Mouse (Mus musculus) cerebellum, adult 2 months (tissue): ENCODE measurements around the gene Tns1. TPM values are rescaled to one million over a fixed set of nuclear protein-coding genes. Genes with fewer than 3 reads are reported as not detected.

Source experiments
- DNase-seq, 2 experiments: peaks; one replicate each; pipeline ENCODE4 v3.0.0; 2021
- H3K27ac ChIP-seq: fragments of 200-500 bp; 2 replicates; pipeline ENCODE4 v1.5.1; 2012; ENCODE audit warnings: low read length, control low read depth, inconsistent platforms; ENCODE audit not compliant: insufficient read depth
- H3K27me3 ChIP-seq: fragments of 200-500 bp; 2 replicates; pipeline ENCODE4 v1.6.1; 2012; ENCODE audit warnings: inconsistent platforms, mild to moderate bottlenecking, low read length, moderate library complexity; ENCODE audit not compliant: control insufficient read depth, insufficient read depth
- H3K4me1 ChIP-seq: fragments of 200-500 bp; 2 replicates; pipeline ENCODE4 v1.6.1; 2011; ENCODE audit warnings: low read length; ENCODE audit not compliant: control insufficient read depth, insufficient read depth
- H3K4me3 ChIP-seq: fragments of 200-500 bp; replicated peaks from 2 replicates; pipeline ENCODE3; 2011; ENCODE audit warnings: mild to moderate bottlenecking, low read depth, low read length, control low read depth; ENCODE audit not compliant: insufficient read depth
- CTCF ChIP-seq: fragments of 200-500 bp; IDR thresholded peaks from 2 replicates; pipeline ENCODE4 v1.5.1; 2011; ENCODE audit warnings: low read depth, mild to moderate bottlenecking, control low read depth, low read length, moderate library complexity, borderline replicate concordance; ENCODE audit not compliant: insufficient read depth
- POLR2A ChIP-seq: fragments of 200-500 bp; IDR thresholded peaks from 2 replicates; pipeline ENCODE4 v1.6.1; 2011; ENCODE audit warnings: low read length, control low read depth, borderline replicate concordance; ENCODE audit not compliant: insufficient read depth
- WGBS: fragments of 180-500 bp; shearing (Covaris S2); methylation state at CpG from one replicate; pipeline ENCODE4 v1.1.7; 2018; 5-methylcytosine and 5-hydroxymethylcytosine counted together
- polyA plus RNA-seq: library from polyadenylated mRNA; depleted of rRNA; stranded (reverse); fragments of >200 nt; gene quantifications from 2 replicates; pipeline ENCODE4 v1.2.3, GENCODE M21; 2012

Tns1 gene
- polyA plus RNA-seq, 1 experiment, result 25.1 TPM

- H3K4me1 ChIP-seq, result no peaks in the 10 kb centered on the region
- WGBS, result 79% methylated on average over 13 of the region's 13 CpGs
- no peak for TF ChIP-seq CTCF
- no peak overlapping the region for H3K27ac ChIP-seq
- no peak for DNase-seq
- H3K4me3 ChIP-seq, result no peak overlapping the region
- H3K27me3 ChIP-seq, result no peaks in the 10 kb centered on the region; the same call in 1 of the 2 replicates
Measured at GRCm38 (mm10) chr1:73995063-73995810, 129.0 kb downstream of the Tns1 start.

GRCm38 (mm10) chr1:73993901-73994426 is 130.3 kb downstream of the Tns1 start:
- WGBS, result 54% methylated on average over 7 of the region's 7 CpGs
- Histone ChIP-seq H3K27ac (no peak overlapping the region), H3K4me3 (no peak overlapping the region), H3K27me3 (no peaks in the 10 kb centered on the region; the same call in 1 of the 2 replicates), H3K4me1 (no peaks in the 10 kb centered on the region)
- DNase-seq, result no peak
- TF ChIP-seq POLR2A (no peak), CTCF (no peak)

- Histone ChIP-seq H3K4me1 (no peaks in the 10 kb centered on the region), H3K27me3 (no peaks in the 10 kb centered on the region; the same call in 1 of the 2 replicates), H3K4me3 (no peak overlapping the region), H3K27ac (no peak overlapping the region)
- TF ChIP-seq POLR2A, result no peak
- TF ChIP-seq CTCF, result no peak
- no peak for DNase-seq
- WGBS, result 88% methylated on average over 7 of the region's 7 CpGs
Measured at GRCm38 (mm10) chr1:73993279-73993678, 131.0 kb downstream of the Tns1 start.

- Histone ChIP-seq H3K4me1 (no peaks in the 10 kb centered on the region), H3K27me3 (no peaks in the 10 kb centered on the region; the same call in 1 of the 2 replicates), H3K4me3 (no peak overlapping the region), H3K27ac (no peak overlapping the region)
- WGBS, result 63% methylated on average over 5 of the region's 5 CpGs
- TF ChIP-seq CTCF, result no peak
- no peak for TF ChIP-seq POLR2A
- no peak for DNase-seq
Measured at GRCm38 (mm10) chr1:73992201-73992938, 131.9 kb downstream of the Tns1 start.

GRCm38 (mm10) chr1:73991226-73991625 is 133.0 kb downstream of the Tns1 start:
- no peak for DNase-seq
- Histone ChIP-seq H3K27me3 (no peaks in the 10 kb centered on the region; the same call in 1 of the 2 replicates), H3K27ac (no peak overlapping the region), H3K4me3 (no peak overlapping the region), H3K4me1 (no peaks in the 10 kb centered on the region)
- TF ChIP-seq POLR2A (no peak), CTCF (no peak)
- WGBS, result 50% methylated on average over 7 of the region's 7 CpGs

GRCm38 (mm10) chr1:73990024-73990423 is 134.2 kb downstream of the Tns1 start:
- H3K4me1 ChIP-seq, result no peaks in the 10 kb centered on the region
- TF ChIP-seq POLR2A, result no peak
- WGBS, result 84% methylated on average over 3 of the region's 3 CpGs

GRCm38 (mm10) chr1:73987705-73988201 is 136.5 kb downstream of the Tns1 start:
- TF ChIP-seq CTCF (no peak), POLR2A (no peak)
- no peak for DNase-seq
- Histone ChIP-seq H3K27ac (no peak overlapping the region), H3K4me3 (no peak overlapping the region), H3K4me1 (no peaks in the 10 kb centered on the region), H3K27me3 (no peaks in the 10 kb centered on the region; the same call in 1 of the 2 replicates)
- WGBS, result 38% methylated on average over 9 of the region's 9 CpGs

More at GRCm38 (mm10) chr1:73990024-73990423, 134.2 kb downstream of the Tns1 start:
- Histone ChIP-seq H3K27ac (no peak overlapping the region), H3K4me3 (no peak overlapping the region), H3K27me3 (no peaks in the 10 kb centered on the region; the same call in 1 of the 2 replicates)
- no peak for DNase-seq

- Histone ChIP-seq H3K4me1 (no peaks in the 10 kb centered on the region), H3K4me3 (no peak overlapping the region), H3K27me3 (no peaks in the 10 kb centered on the region; the same call in 1 of the 2 replicates), H3K27ac (no peak overlapping the region)
- WGBS, result 36% methylated on average over 6 of the region's 6 CpGs
- TF ChIP-seq POLR2A (no peak), CTCF (peak; percentile 64; the same call in 1 of the 2 replicates)
- DNase-seq, result peak; percentile 33 to 36
Measured at GRCm38 (mm10) chr1:73986268-73987045, 137.8 kb downstream of the Tns1 start.
